8 mouse cellular contexts compared by ENCODE assay signal in the genomic region with DNA sequence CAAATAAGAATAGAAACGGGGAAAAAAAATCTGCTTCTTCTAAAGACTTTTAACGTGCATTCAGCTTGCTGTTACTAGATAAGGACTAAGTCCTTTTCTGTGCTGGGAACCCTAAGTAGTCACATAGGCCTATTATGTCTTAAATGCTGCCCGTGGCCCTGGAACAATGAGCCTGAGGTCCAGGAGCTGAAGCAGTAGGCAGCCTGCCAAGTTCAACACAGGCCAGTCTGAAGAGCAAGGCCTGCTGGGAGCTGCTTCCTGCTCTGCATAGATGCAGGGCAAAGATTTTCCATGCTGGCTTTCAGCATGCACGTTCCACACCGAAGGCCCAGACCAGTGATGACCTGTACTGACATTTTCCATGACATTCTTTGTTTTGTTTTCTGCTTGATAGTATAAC.
DNase-seq lines count a peak whose midpoint lies in the region; ATAC-seq and TF ChIP-seq lines count a peak whose summit lies in the region.

No protein-coding gene starts in this region.

- no peaks in the 10 kb centered on the region for H3K9me3 ChIP-seq in liver, embryonic 11.5 days (ENCODE audit: control insufficient read depth, low read length)
- H3K9me3 ChIP-seq in forebrain, embryonic 11.5 days (ENCODE audit: control insufficient read depth, low read length) = no peaks in the 10 kb centered on the region
- H3K9me3 ChIP-seq in heart, embryonic 12.5 days (replicated peaks) = no peaks in the 10 kb centered on the region
- no peaks in the 10 kb centered on the region for H3K9me3 ChIP-seq in kidney, embryonic 14.5 days (ENCODE audit: control insufficient read depth, low read length)
- no peaks in the 10 kb centered on the region for H3K9me3 ChIP-seq in limb, embryonic 13.5 days
- H3K9me3 ChIP-seq in midbrain, postnatal 0 days (ENCODE audit: low read length) = no peaks in the 10 kb centered on the region

- H3K9ac ChIP-seq in liver, embryonic 11.5 days (ENCODE audit: low read depth, low read length) = no peak overlapping the region
- no peak overlapping the region for H3K9ac ChIP-seq in forebrain, embryonic 11.5 days (ENCODE audit: low read length)
- H3K9ac ChIP-seq in heart, embryonic 12.5 days = no peak overlapping the region
- H3K9ac ChIP-seq in kidney, embryonic 14.5 days (ENCODE audit: low read depth, low read length) = no peak overlapping the region
- H3K9ac ChIP-seq in limb, embryonic 13.5 days = no peak overlapping the region
- no peak overlapping the region for H3K9ac ChIP-seq in midbrain, postnatal 0 days (replicated peaks; ENCODE audit: low read length, poor library complexity, severe bottlenecking)

- no peaks in the 10 kb centered on the region for H3K4me1 ChIP-seq in liver, embryonic 11.5 days (replicated peaks; ENCODE audit: control insufficient read depth, insufficient read depth, low read length)
- H3K4me1 ChIP-seq in forebrain, embryonic 11.5 days (replicated peaks; ENCODE audit: control insufficient read depth, insufficient read depth, low read length) = peaks cover 4% of the 10 kb centered on the region
- H3K4me1 ChIP-seq in heart, embryonic 12.5 days (replicated peaks) = peaks cover 27% of the 10 kb centered on the region
- peaks cover 7% of the 10 kb centered on the region; the same call in 1 of the 2 replicates for H3K4me1 ChIP-seq in kidney, embryonic 14.5 days (ENCODE audit: control insufficient read depth, insufficient read depth, low read length)
- peaks cover 22% of the 10 kb centered on the region for H3K4me1 ChIP-seq in limb, embryonic 13.5 days
- H3K4me1 ChIP-seq in midbrain, postnatal 0 days (ENCODE audit: insufficient read depth, low read length) = no peaks in the 10 kb centered on the region

- H3K27ac ChIP-seq in liver, embryonic 11.5 days (ENCODE audit: low read depth, low read length) = no peak overlapping the region
- peak overlapping the region; percentile 4; the same call in 1 of the 2 replicates for H3K27ac ChIP-seq in forebrain, embryonic 11.5 days (ENCODE audit: low read depth, low read length)
- H3K27ac ChIP-seq in heart, embryonic 12.5 days (ENCODE audit: poor library complexity, severe bottlenecking) = peak overlapping the region; percentile 89
- H3K27ac ChIP-seq in kidney, embryonic 14.5 days (ENCODE audit: low read depth, low read length) = peak overlapping the region; percentile 62
- H3K27ac ChIP-seq in limb, embryonic 13.5 days = peak overlapping the region; percentile 52; the same call in 1 of the 2 replicates
- H3K27ac ChIP-seq in midbrain, postnatal 0 days (ENCODE audit: low read depth, low read length) = no peak overlapping the region

- no peak for TF ChIP-seq CTCF in midbrain, postnatal 0 days (IDR thresholded peaks at IDR 0.05)

- no peak overlapping the region for H3K4me3 ChIP-seq in liver, embryonic 11.5 days (ENCODE audit: low read depth, low read length)
- H3K4me3 ChIP-seq in forebrain, embryonic 11.5 days (ENCODE audit: low read depth, low read length) = no peak overlapping the region
- H3K4me3 ChIP-seq in heart, embryonic 12.5 days = no peak overlapping the region
- no peak overlapping the region for H3K4me3 ChIP-seq in kidney, embryonic 14.5 days (ENCODE audit: low read length)
- no peak overlapping the region for H3K4me3 ChIP-seq in limb, embryonic 13.5 days
- no peak overlapping the region for H3K4me3 ChIP-seq in midbrain, postnatal 0 days (ENCODE audit: low read depth, low read length)

- no peak; the same call in 1 of the 2 replicates for ATAC-seq in liver, embryonic 11.5 days (replicated peaks; ENCODE audit: low FRiP score)
- peak; percentile 82 for ATAC-seq in forebrain, embryonic 11.5 days (replicated peaks; ENCODE audit: low FRiP score)
- peak; percentile 95 for ATAC-seq in heart, embryonic 12.5 days (ENCODE audit: insufficient number of reproducible peaks, low FRiP score)
- peak; percentile 92; the same call in 1 of the 2 replicates for ATAC-seq in kidney, embryonic 14.5 days (ENCODE audit: low FRiP score, low TSS enrichment)
- ATAC-seq in limb, embryonic 13.5 days (ENCODE audit: low FRiP score, low read depth) = peak; percentile 81
- ATAC-seq in midbrain, postnatal 0 days (ENCODE audit: low FRiP score) = 0 out of 2 replicates have a peak, but pooled peaks have one; percentile 44

- H3K27me3 ChIP-seq in liver, embryonic 11.5 days (replicated peaks; ENCODE audit: control insufficient read depth, insufficient read depth, low read length) = no peaks in the 10 kb centered on the region
- H3K27me3 ChIP-seq in forebrain, embryonic 11.5 days (ENCODE audit: control insufficient read depth, insufficient read depth, low read length) = no peaks in the 10 kb centered on the region
- no peaks in the 10 kb centered on the region for H3K27me3 ChIP-seq in heart, embryonic 12.5 days (replicated peaks)
- no peaks in the 10 kb centered on the region for H3K27me3 ChIP-seq in kidney, embryonic 14.5 days (ENCODE audit: control insufficient read depth, insufficient read depth, low read length)
- H3K27me3 ChIP-seq in limb, embryonic 13.5 days = no peaks in the 10 kb centered on the region
- no peaks in the 10 kb centered on the region for H3K27me3 ChIP-seq in midbrain, postnatal 0 days (ENCODE audit: insufficient read depth, low read length)

- no peaks in the 10 kb centered on the region for H3K36me3 ChIP-seq in liver, embryonic 11.5 days (ENCODE audit: control insufficient read depth, insufficient read depth, low read length)
- H3K36me3 ChIP-seq in forebrain, embryonic 11.5 days (ENCODE audit: control insufficient read depth, insufficient read depth, low read length) = no peaks in the 10 kb centered on the region
- H3K36me3 ChIP-seq in heart, embryonic 12.5 days = no peaks in the 10 kb centered on the region
- no peaks in the 10 kb centered on the region for H3K36me3 ChIP-seq in kidney, embryonic 14.5 days (ENCODE audit: control insufficient read depth, insufficient read depth, low read length)
- H3K36me3 ChIP-seq in limb, embryonic 13.5 days = no peaks in the 10 kb centered on the region
- no peaks in the 10 kb centered on the region for H3K36me3 ChIP-seq in midbrain, postnatal 0 days (ENCODE audit: insufficient read depth, low read length)

- WGBS in liver, embryonic 11.5 days = 45% methylated on average over 5 of the region's 5 CpGs
- 22% methylated on average over 5 of the region's 5 CpGs for WGBS in forebrain, embryonic 11.5 days
- 14% methylated on average over 5 of the region's 5 CpGs for WGBS in heart, embryonic 12.5 days
- WGBS in kidney, embryonic 14.5 days = 34% methylated on average over 5 of the region's 5 CpGs
- WGBS in limb, embryonic 13.5 days = 35% methylated on average over 5 of the region's 5 CpGs
- WGBS in midbrain, postnatal 0 days = 13% methylated on average over 5 of the region's 5 CpGs

- peak; percentile 61 for DNase-seq in liver
- DNase-seq in liver, embryonic 11.5 days (ENCODE audit: low spot score) = no peak
- DNase-seq in forebrain, embryonic 11.5 days (ENCODE audit: low spot score) = peak; percentile 74
- DNase-seq in midbrain, postnatal 0 days (ENCODE audit: low spot score) = peak; percentile 81
- DNase-seq in urinary bladder, adult 2 months (ENCODE audit: low spot score) = peak; percentile 29

- H3K4me2 ChIP-seq in liver, embryonic 11.5 days = no peak overlapping the region
- no peak overlapping the region for H3K4me2 ChIP-seq in forebrain, embryonic 11.5 days (ENCODE audit: low read depth, low read length, severe bottlenecking)
- H3K4me2 ChIP-seq in heart, embryonic 12.5 days = no peak overlapping the region
- H3K4me2 ChIP-seq in kidney, embryonic 14.5 days (replicated peaks; ENCODE audit: low read depth, low read length) = no peak overlapping the region
- no peak overlapping the region for H3K4me2 ChIP-seq in limb, embryonic 13.5 days (replicated peaks)
- no peak overlapping the region for H3K4me2 ChIP-seq in midbrain, postnatal 0 days (ENCODE audit: low read depth, low read length, poor library complexity, severe bottlenecking)

Comparison
In these comparisons a context has a peak if more than half of its experiments do, and no peak if none do; other contexts are left out.
1. H3K27ac ChIP-seq: peak in forebrain, embryonic 11.5 days (single experiment), heart, embryonic 12.5 days (single experiment), kidney, embryonic 14.5 days (single experiment) and limb, embryonic 13.5 days (single experiment); none in liver, embryonic 11.5 days (single experiment) and midbrain, postnatal 0 days (single experiment).